Mouse (Mus musculus) heart, adult 18-20 months (tissue): ENCODE results near the gene Shisal1. TPM values are rescaled to one million over a fixed set of nuclear protein-coding genes. Genes with fewer than 3 reads are reported as not detected.

Experiments used
- DNase-seq, 2 experiments: peaks; one replicate each; pipeline ENCODE4 v3.0.0; 2021 to 2022; ENCODE audit warnings: mixed read lengths in 1 of 2
- total RNA-seq, 2 experiments: library from RNA; stranded (reverse); gene quantifications; 2 replicates each; pipeline ENCODE4 v1.2.3; 2021

Shisal1 gene
- total RNA-seq, 2 experiments from 2014 or later: 1.2 to 1.3 TPM

- DNase-seq: no peak
Observed at GRCm38 (mm10) chr15:84425733-84426132, 21.2 kb downstream of the Shisal1 start.

- DNase-seq: no peak
Observed at GRCm38 (mm10) chr15:84423781-84424180, 23.1 kb downstream of the Shisal1 start.

GRCm38 (mm10) chr15:84418266-84418610 lies 28.7 kb downstream of the Shisal1 start:
- no peak for DNase-seq

- DNase-seq: no peak
Observed at GRCm38 (mm10) chr15:84417592-84418265, 29.2 kb downstream of the Shisal1 start.

GRCm38 (mm10) chr15:84417017-84417416 lies 29.9 kb downstream of the Shisal1 start:
- DNase-seq: no peak

GRCm38 (mm10) chr15:84414040-84414848 lies 32.7 kb downstream of the Shisal1 start:
- DNase-seq: no peak

- peak; percentile 75 to 77 for DNase-seq
Observed at GRCm38 (mm10) chr15:84412409-84412808, 34.5 kb downstream of the Shisal1 start.

GRCm38 (mm10) chr15:84410052-84410451 lies 36.8 kb downstream of the Shisal1 start:
- DNase-seq: no peak

GRCm38 (mm10) chr15:84408576-84408975 lies 38.3 kb downstream of the Shisal1 start:
- no peak for DNase-seq

GRCm38 (mm10) chr15:84405759-84406158 lies 41.1 kb downstream of the Shisal1 start:
- DNase-seq: no peak

GRCm38 (mm10) chr15:84403454-84404113 lies 43.3 kb downstream of the Shisal1 start:
- DNase-seq: no peak

GRCm38 (mm10) chr15:84398617-84399016 lies 48.3 kb downstream of the Shisal1 start:
- DNase-seq: no peak

GRCm38 (mm10) chr15:84397663-84398169 lies 49.2 kb downstream of the Shisal1 start:
- no peak for DNase-seq

GRCm38 (mm10) chr15:84395341-84396067 lies 51.4 kb downstream of the Shisal1 start:
- no peak for DNase-seq

- DNase-seq: no peak
Observed at GRCm38 (mm10) chr15:84393341-84393740, 53.6 kb downstream of the Shisal1 start.

- DNase-seq: no peak
Observed at GRCm38 (mm10) chr15:84392840-84393239, 54.1 kb downstream of the Shisal1 start.

- no peak for DNase-seq
Observed at GRCm38 (mm10) chr15:84392131-84392530, 54.8 kb downstream of the Shisal1 start.

- DNase-seq: no peak
Observed at GRCm38 (mm10) chr15:84388698-84389131, 58.2 kb downstream of the Shisal1 start.

- DNase-seq: no peak
Observed at GRCm38 (mm10) chr15:84385995-84386565, 60.8 kb downstream of the Shisal1 start.

GRCm38 (mm10) chr15:84384066-84384465 lies 62.8 kb downstream of the Shisal1 start:
- DNase-seq: no peak

- DNase-seq: no peak
Observed at GRCm38 (mm10) chr15:84380181-84380580, 66.7 kb downstream of the Shisal1 start.

GRCm38 (mm10) chr15:84378734-84379133 lies 68.2 kb downstream of the Shisal1 start:
- no peak for DNase-seq
